Mouse (Mus musculus) lung, postnatal 14 days (tissue): Measurements from ENCODE around the gene Engase.

ENCODE experiments used
- DNase-seq: peaks from one replicate; pipeline ENCODE4 v3.0.0; 2021

Gene Engase

DNA sequence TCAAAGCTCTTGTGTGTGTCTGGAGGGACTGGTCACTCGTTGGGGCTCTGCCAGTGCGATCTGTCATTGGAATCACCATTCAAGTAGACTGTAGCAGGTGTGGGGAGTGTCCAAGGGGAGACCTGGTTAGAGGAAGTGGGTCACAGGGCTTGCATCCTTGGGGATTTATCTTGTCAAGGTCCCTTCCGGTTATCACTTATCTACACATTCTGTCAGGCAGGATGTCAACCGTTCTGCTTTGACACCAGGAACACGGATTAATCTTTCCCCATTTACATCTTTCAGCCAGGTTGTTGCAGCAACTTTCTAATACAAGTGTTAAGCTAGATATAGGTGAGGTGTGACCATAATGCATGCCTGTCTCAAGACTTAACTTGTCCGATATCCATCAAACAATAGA lies 20.8 kb upstream of the Engase start:
- DNase-seq, result no peak

DNA sequence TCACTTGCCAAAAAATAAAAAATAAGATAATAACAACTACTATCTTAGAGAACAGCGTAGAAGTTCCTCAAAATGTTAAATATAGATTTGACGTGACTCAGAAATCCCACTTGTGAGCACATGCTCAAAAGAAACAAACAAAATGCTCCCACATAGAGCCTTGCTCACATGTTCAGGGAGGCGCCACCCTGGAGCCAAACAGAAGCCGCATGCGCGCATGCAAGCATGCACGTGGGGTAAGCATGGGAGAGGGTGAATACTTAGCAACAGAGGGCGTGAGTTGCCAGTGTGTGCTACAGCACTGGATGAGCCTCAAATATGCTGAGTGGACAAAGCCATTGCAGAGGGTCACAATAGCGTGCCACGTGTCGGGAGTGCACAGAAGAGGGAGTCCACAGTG lies 19.7 kb upstream of the Engase start:
- DNase-seq, result no peak

DNA sequence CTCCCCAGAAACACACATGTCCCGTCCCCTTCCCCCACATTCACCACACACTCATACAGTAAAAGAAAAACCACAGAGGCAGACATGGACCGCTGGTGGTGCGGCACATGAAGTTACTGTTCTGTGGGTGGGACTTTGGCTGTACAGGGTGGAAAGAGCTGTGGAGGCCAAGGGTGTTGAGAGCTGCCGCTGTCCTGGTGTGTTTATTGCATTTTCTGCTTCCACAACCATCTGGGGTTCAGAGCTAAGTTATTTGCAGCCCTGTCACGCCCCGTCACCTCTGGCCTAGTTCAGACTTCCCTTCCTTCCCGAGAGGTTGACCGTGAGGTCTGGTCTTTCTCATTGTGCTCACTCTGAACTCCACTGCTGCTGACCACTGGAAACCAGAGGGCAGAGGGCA lies 17.6 kb upstream of the Engase start:
- DNase-seq, result peak; percentile 35

DNA sequence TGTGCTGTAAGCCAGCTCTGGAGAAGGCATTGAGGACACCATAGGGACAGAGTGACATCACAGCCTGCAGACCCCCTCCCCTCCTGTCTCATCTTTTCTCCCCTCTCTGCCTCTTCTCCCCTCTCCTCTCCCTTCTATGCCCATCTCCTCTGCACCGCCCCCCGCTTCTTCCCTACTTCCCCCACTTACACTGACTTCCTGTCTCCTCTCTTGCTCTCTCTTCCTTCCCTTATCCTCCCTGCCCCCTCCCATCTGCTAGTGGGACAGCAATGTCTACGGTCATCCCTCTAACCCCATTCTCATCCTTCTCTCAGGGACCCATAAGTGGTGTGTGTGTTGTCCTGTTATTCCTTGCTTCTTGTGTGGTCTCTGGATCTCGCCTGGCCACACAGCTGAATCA lies 17.1 kb upstream of the Engase start:
- DNase-seq, result no peak

DNA sequence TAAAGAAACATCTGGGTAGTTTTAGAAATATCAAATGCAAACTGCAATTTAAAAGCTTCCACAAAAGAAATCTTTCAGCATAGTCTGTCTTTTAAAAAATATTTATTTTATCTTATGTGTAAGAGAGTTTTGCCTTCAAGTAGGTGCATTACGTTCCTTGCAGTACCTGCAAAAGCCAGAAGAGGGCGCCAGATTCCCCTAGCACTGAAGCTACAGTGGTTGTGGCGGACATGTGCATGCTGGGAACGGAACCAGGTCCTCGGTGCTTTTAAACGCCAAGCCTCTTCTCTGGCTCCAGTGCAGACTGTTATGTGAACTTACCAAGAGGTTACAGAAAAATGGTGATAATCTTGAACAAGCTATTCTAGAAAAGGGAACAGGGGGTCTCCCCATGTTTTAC lies 16.3 kb upstream of the Engase start:
- DNase-seq, result no peak

- DNase-seq, result no peak
These were observed 9.1 kb upstream of the Engase start for GRCm38 (mm10) chr11:118467441-118468035.

DNA sequence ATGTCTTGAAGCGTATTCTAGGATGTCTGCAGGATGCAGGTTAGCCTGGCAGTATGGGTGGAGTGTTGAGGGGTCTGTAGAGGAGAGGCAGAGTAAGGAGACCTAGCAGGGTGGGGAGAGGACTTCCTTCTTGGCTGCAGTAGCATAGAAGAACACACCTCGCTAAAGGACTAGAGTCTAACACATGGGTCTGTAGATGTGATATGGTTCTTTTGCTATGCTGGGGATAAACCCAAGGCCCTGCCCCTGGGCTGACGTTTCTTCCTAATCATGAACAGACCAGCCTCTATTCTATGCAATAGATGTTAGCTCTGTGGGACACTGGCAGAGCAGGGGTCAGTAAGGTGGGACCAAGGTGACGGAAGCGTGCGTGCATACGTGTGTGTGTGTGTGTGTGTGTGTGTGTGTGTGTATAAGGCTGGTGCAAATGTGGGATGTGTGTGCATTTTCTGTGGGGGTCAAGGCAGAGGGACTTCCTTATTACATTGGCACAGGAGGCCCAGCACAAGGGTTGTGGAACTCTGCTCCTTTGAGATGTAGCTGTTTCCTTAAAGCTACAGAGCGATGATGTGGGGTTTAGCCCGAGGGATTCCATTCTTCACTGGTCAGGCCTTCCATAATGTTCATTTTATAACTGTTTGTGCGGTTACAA lies 7.0 kb upstream of the Engase start:
- no peak for DNase-seq

DNA sequence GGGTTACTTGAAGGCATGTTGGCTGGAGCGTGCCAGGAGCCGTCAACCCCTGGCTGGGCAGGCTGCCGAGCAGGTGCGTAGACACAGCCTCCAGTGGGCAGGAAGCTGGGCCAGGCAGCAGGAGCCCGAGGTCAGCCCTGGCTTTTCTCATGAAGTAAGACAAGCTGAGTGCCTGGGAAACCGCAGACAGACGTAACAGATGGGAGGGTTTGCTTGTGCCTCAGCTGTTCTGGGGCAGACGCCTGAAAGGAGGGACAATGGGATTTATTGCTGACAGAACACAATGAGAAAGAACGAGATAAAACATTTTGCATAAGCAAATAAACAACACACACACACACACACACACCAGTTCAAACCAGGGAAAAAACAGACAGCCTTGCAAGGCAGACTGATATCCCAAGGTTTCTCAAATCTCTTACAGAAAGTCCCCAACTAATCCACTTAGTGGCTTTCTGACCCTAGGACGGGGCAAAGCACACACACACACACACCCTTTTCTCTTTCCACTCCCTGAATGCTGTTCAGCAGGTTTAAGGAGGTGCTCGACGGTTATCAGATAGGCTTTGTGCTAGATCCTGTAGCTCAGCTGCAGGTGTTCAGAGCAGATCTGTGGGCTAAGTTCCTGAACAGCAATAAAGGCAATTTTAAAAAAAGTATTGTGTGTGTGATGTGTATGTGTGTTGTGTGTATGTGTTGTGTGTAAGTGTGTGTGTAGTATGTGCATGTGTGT lies 6.2 kb upstream of the Engase start:
- DNase-seq, result no peak

DNA sequence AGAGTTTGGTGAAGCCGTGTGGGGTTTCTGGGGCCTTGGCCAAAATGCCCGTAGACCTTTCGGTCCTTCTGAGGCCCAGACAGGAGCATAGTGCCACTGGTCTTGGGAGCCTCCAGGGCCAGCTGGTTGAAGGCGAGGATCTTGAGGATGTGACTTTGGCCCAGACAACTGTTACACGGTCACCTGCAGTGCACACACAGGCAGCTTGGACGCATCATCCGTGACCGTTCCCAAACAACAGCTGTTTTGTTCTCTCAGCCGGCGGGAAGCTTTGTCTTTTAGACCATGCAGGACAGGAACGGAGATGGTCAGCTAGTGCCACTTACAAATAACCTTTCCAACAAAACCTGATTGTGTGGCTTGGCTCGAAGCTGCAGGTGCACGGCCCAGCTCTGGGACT lies 5.0 kb upstream of the Engase start:
- DNase-seq, result no peak

GRCm38 (mm10) chr11:118473161-118473560 lies 3.5 kb upstream of the Engase start:
- no peak for DNase-seq

DNA sequence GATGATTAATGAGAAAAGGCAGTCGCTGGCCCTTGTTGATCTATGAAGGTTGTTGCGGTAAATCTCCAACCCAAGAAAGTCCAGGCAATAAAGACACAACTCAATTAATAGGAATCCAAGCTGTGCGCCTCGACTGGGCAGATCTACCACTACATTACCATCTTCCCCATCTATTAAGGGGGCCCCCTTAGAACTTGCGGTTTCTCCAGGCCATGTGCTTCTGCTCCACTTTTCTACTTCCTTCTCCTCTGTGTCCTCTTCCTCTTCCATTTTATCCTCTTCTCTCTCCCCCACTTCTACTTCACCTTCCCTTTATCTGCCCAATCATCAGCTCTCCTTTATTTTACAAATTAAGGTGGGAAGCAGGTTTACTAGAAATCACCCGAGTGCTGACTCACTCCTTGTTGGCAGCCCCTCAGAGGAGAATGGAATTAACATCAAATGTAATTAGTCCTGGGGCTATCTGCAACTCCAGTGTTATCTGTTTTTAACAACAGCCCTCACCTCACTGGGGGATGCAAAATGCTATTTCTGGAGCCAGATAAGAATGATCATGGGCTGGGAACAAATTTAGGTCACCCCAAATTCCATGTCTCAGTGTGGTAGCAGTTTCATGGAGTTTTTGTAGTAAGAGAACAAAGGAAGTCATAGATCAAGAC lies 2.7 kb upstream of the Engase start:
- no peak for DNase-seq

- no peak for DNase-seq
These were observed 1.0 kb upstream of the Engase start for GRCm38 (mm10) chr11:118475496-118476083.

DNA sequence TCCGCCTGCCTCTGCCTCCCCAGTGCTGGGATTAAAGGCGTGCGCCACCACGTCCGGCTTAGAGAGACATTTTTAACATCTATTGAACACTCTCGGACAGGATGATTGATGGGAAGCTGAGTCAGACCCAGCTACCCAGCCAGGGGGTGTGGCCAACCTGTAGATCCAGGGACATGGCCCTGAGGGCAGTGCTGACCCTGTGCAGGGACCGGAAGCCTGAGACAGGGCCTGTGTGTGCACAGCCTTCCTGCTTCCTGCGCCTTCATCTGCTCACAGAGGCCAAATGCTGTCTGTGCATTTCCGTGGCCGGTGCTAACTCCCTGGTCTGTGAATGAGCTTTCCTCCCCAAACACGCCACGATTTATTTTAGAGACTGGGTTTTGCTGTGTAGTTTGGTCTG lies 3.1 kb downstream of the Engase start:
- no peak for DNase-seq

GRCm38 (mm10) chr11:118481231-118481630 lies 4.6 kb downstream of the Engase start:
- no peak for DNase-seq

DNA sequence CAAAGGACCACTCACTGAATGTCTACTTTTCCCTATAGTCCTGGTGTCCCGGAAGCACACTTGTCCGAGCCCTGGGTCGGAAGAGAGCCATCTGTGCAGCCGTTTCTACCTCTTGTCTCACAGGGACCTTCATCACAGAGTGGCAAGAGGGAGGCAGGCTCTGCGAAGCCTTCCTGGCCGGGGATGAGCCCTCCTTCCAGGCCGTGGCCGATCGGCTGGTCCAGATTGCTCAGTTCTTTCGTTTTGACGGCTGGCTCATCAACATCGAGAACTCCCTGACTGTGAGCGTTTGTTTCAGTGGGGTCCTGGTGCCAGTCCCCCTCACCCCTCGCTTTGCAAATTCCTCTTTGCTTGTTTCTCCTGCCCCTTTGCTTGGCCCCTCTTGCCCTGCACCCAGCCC lies 5.1 kb downstream of the Engase start:
- DNase-seq, result no peak

DNA sequence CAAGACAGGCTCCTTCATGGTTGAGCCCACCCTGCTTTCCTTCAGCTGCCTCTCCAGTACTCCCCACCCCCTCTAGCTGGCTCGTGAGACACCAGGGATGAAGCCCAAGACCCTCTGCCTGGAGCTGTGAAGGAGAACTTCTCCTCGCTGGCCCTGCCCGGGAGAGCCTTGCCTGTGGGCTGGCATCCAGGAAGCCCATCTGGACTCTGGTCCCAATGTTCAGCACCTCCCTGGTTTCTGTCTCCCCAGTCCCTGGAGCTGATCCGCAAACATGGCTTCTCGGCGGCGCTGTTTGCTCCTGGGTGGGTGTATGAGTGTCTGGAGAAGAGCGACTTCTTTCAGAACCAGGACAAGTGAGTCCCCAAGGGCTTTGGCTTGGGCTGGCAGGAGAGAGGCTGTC lies 7.5 kb downstream of the Engase start:
- DNase-seq, result no peak

DNA sequence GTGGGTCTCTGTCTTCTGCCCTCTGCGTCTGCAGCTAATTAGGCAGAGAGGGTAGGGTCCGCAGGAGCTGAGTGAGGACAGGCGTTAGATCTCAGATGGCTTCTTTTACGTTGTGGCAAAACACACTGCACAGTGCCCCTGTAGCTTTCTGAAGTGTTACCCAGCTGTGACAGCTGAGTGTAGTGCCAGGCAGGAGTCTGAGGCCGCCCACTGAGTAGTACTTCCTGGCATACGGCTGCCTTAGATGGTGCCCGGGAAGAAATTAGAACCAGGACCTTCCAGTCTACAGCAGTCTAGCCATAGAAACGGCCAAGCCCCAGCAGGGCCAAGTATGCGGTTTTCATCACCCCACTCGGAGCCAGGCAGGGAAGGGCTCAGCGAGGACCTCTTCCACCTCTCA lies 8.7 kb downstream of the Engase start:
- no peak for DNase-seq

DNA sequence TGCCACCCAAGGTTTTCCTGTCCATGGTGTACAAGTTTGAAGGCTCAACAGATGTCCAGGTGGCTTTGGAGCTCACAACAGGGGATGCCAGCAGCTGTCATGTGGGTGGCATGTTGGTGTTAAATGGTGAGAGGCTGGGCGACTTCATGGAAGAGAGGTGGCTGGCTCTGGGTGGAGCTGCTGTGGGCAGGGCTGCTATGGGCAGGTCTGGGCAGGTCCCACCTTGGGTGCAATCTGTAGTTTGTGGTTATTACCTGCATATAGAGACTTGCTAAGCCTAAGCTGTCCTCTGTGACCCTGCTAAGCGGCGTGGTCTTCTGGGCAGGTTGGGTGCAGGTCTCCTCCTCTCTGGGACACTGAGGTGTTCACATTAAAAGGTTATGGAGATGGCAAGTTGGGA lies 9.2 kb downstream of the Engase start:
- no peak for DNase-seq

GRCm38 (mm10) chr11:118486281-118486680 lies 9.7 kb downstream of the Engase start:
- no peak for DNase-seq

- DNase-seq, result no peak
These were observed 10.5 kb downstream of the Engase start for GRCm38 (mm10) chr11:118486881-118487772.

- no peak for DNase-seq
These were observed 11.7 kb downstream of the Engase start for GRCm38 (mm10) chr11:118488191-118488906.

- DNase-seq, result no peak
These were observed 12.3 kb downstream of the Engase start for GRCm38 (mm10) chr11:118488907-118489270.
